Mouse (Mus musculus) lung, embryonic 15.5 days (tissue): ENCODE data around the gene Zfp663. TPM values are rescaled to one million over a fixed set of nuclear protein-coding genes. Genes with fewer than 3 reads are reported as not detected.

Experiments used
- ATAC-seq: fragments of 200-750 bp; cut with Nextera tagmentation; 2 replicates; pipeline ENCODE4 v1.8.0; 2017; ENCODE audit warnings: moderate number of reproducible peaks, borderline replicate concordance; ENCODE audit not compliant: low FRiP score, low TSS enrichment; ENCODE audit errors: extremely low read depth
- H3K27ac ChIP-seq: fragments of 300-500 bp; sonication (generic); 2 replicates; pipeline ENCODE4 v1.5.1; 2015; ENCODE audit warnings: moderate library complexity, mild to moderate bottlenecking, inconsistent platforms
- H3K27me3 ChIP-seq: fragments of 300-500 bp; sonication (generic); 2 replicates; pipeline ENCODE4 v1.6.1; 2015; ENCODE audit warnings: inconsistent platforms
- H3K36me3 ChIP-seq: fragments of 300-500 bp; sonication (generic); 2 replicates; pipeline ENCODE4 v1.6.1; 2015; ENCODE audit warnings: inconsistent platforms
- H3K4me1 ChIP-seq: fragments of 300-500 bp; sonication (generic); 2 replicates; pipeline ENCODE4 v1.6.1; 2015; ENCODE audit warnings: inconsistent platforms
- H3K4me2 ChIP-seq: fragments of 300-500 bp; sonication (generic); 2 replicates; pipeline ENCODE4 v1.6.1; 2015; ENCODE audit warnings: inconsistent platforms, mild to moderate bottlenecking, moderate library complexity
- H3K4me3 ChIP-seq: fragments of 300-500 bp; sonication (generic); 2 replicates; pipeline ENCODE4 v1.5.1; 2015; ENCODE audit warnings: mild to moderate bottlenecking, inconsistent platforms
- H3K9ac ChIP-seq: fragments of 300-500 bp; sonication (generic); 2 replicates; pipeline ENCODE4 v1.6.1; 2015; ENCODE audit warnings: inconsistent platforms
- H3K9me3 ChIP-seq: fragments of 300-500 bp; sonication (generic); 2 replicates; pipeline ENCODE4 v1.6.1; 2016; ENCODE audit warnings: inconsistent platforms
- WGBS: fragments of 180-500 bp; shearing (Covaris S2); methylation state at CpG from one replicate; pipeline ENCODE4 v1.1.7; 2015; 5-methylcytosine and 5-hydroxymethylcytosine counted together
- polyA plus RNA-seq: library from polyadenylated mRNA; unstranded; fragments of >200 nt; fragmentation: Nextera tagmentation; extraction: Ambion mirVana; gene quantifications from 2 replicates; pipeline ENCODE4 v1.2.1, GENCODE M21; 2015

Gene Zfp663
- polyA plus RNA-seq, 1 experiment from 2014 or later: 2.2 TPM

GRCm38 (mm10) chr2:165396831-165397501 is 28.4 kb upstream of the Zfp663 start:
- H3K4me2 ChIP-seq: no peak overlapping the region
- H3K27me3 ChIP-seq: no peaks in the 10 kb centered on the region
- H3K4me1 ChIP-seq: peaks cover 7% of the 10 kb centered on the region
- no peak overlapping the region for H3K27ac ChIP-seq
- no peak overlapping the region for H3K9ac ChIP-seq
- WGBS: 33% methylated on average over 20 of the region's 20 CpGs
- no peaks in the 10 kb centered on the region for H3K36me3 ChIP-seq
- H3K4me3 ChIP-seq: no peak overlapping the region
- H3K9me3 ChIP-seq: no peaks in the 10 kb centered on the region
- 0 out of 2 replicates have a peak, but pooled peaks have one; percentile 43 for ATAC-seq

GRCm38 (mm10) chr2:165392156-165392555 is 23.6 kb upstream of the Zfp663 start:
- no peak overlapping the region for H3K9ac ChIP-seq
- H3K9me3 ChIP-seq: no peaks in the 10 kb centered on the region
- H3K27me3 ChIP-seq: no peaks in the 10 kb centered on the region
- WGBS: 79% methylated on average over 4 of the region's 4 CpGs
- H3K27ac ChIP-seq: no peak overlapping the region
- H3K4me3 ChIP-seq: no peak overlapping the region
- H3K4me1 ChIP-seq: peaks cover 2% of the 10 kb centered on the region
- no peaks in the 10 kb centered on the region for H3K36me3 ChIP-seq
- no peak overlapping the region for H3K4me2 ChIP-seq
- ATAC-seq: no peak

GRCm38 (mm10) chr2:165391561-165391960 is 23.0 kb upstream of the Zfp663 start:
- WGBS: 17% methylated on average over 8 of the region's 8 CpGs
- no peaks in the 10 kb centered on the region for H3K36me3 ChIP-seq
- no peak overlapping the region for H3K4me3 ChIP-seq
- ATAC-seq: no peak
- H3K4me1 ChIP-seq: peaks cover 5% of the 10 kb centered on the region
- H3K27me3 ChIP-seq: no peaks in the 10 kb centered on the region
- H3K9me3 ChIP-seq: no peaks in the 10 kb centered on the region
- no peak overlapping the region for H3K4me2 ChIP-seq
- no peak overlapping the region for H3K9ac ChIP-seq
- no peak overlapping the region for H3K27ac ChIP-seq

GRCm38 (mm10) chr2:165389299-165389952 is 20.9 kb upstream of the Zfp663 start:
- Histone ChIP-seq H3K9me3 (no peaks in the 10 kb centered on the region), H3K27me3 (no peaks in the 10 kb centered on the region), H3K9ac (no peak overlapping the region), H3K36me3 (peaks cover 19% of the 10 kb centered on the region), H3K4me3 (no peak overlapping the region), H3K4me1 (peaks cover 6% of the 10 kb centered on the region), H3K27ac (no peak overlapping the region), H3K4me2 (no peak overlapping the region)
- ATAC-seq: no peak
- WGBS: 57% methylated on average over 6 of the region's 6 CpGs

- WGBS: under 1% methylated on average over 40 of the region's 40 CpGs
These were observed 19.4 kb upstream of the Zfp663 start, which contains the start of gene Zfp334 for GRCm38 (mm10) chr2:165387844-165388495. Gene Zfp334, minus strand, starts transcription at chr2:165388259.

GRCm38 (mm10) chr2:165387370-165387769 is 18.8 kb upstream of the Zfp663 start:
- H3K4me2 ChIP-seq: peak overlapping the region; percentile 61
- no peaks in the 10 kb centered on the region for H3K9me3 ChIP-seq
- H3K4me3 ChIP-seq: peak overlapping the region; percentile 67
- H3K27me3 ChIP-seq: no peaks in the 10 kb centered on the region
- ATAC-seq: no peak
- peak overlapping the region; percentile 81 for H3K9ac ChIP-seq
- peak overlapping the region; percentile 75 for H3K27ac ChIP-seq
- H3K4me1 ChIP-seq: peaks cover 6% of the 10 kb centered on the region
- WGBS: 13% methylated on average over 4 of the region's 4 CpGs
- peaks cover 39% of the 10 kb centered on the region for H3K36me3 ChIP-seq

More at GRCm38 (mm10) chr2:165387844-165388495, 19.4 kb upstream of the Zfp663 start, which contains the start of gene Zfp334:
- peaks cover 6% of the 10 kb centered on the region for H3K4me1 ChIP-seq
- H3K27ac ChIP-seq: peak within 1 kb of the TSS; percentile 75
- peaks cover 33% of the 10 kb centered on the region for H3K36me3 ChIP-seq
- H3K4me2 ChIP-seq: peak within 1 kb of the TSS; percentile 61
- peak; percentile 92 for ATAC-seq
- peak within 1 kb of the TSS; percentile 81 for H3K9ac ChIP-seq
- peak within 1 kb of the TSS; percentile 67 for H3K4me3 ChIP-seq
- H3K9me3 ChIP-seq: no peaks in the 10 kb centered on the region
- no peaks in the 10 kb centered on the region for H3K27me3 ChIP-seq

- peaks cover 81% of the 10 kb centered on the region for H3K36me3 ChIP-seq
- no peaks in the 10 kb centered on the region for H3K4me1 ChIP-seq
- peaks cover 11% of the 10 kb centered on the region; the same call in 1 of the 2 replicates for H3K9me3 ChIP-seq
- H3K27ac ChIP-seq: no peak overlapping the region
- ATAC-seq: no peak
- H3K9ac ChIP-seq: no peak overlapping the region
- H3K4me2 ChIP-seq: no peak overlapping the region
- H3K27me3 ChIP-seq: no peaks in the 10 kb centered on the region
- 96% methylated on average over 25 of the region's 25 CpGs for WGBS
- H3K4me3 ChIP-seq: no peak overlapping the region
These were observed 11.5 kb upstream of the Zfp663 start for GRCm38 (mm10) chr2:165380050-165380449.

- ATAC-seq: no peak
- Histone ChIP-seq H3K27ac (no peak overlapping the region), H3K27me3 (no peaks in the 10 kb centered on the region), H3K4me1 (no peaks in the 10 kb centered on the region), H3K9ac (no peak overlapping the region), H3K9me3 (peaks cover 4% of the 10 kb centered on the region; the same call in 1 of the 2 replicates), H3K4me2 (no peak overlapping the region), H3K4me3 (no peak overlapping the region), H3K36me3 (peaks cover 50% of the 10 kb centered on the region)
- WGBS: 44% methylated on average over 4 of the region's 4 CpGs
These were observed 7.5 kb upstream of the Zfp663 start for GRCm38 (mm10) chr2:165376001-165376400.

- Histone ChIP-seq H3K4me3 (no peak overlapping the region), H3K27ac (no peak overlapping the region), H3K27me3 (no peaks in the 10 kb centered on the region), H3K9ac (no peak overlapping the region), H3K4me2 (no peak overlapping the region), H3K9me3 (no peaks in the 10 kb centered on the region), H3K4me1 (no peaks in the 10 kb centered on the region), H3K36me3 (peaks cover 44% of the 10 kb centered on the region)
- WGBS: 88% methylated on average over 5 of the region's 5 CpGs
- ATAC-seq: no peak
These were observed 6.9 kb upstream of the Zfp663 start for GRCm38 (mm10) chr2:165375478-165375877.

GRCm38 (mm10) chr2:165371066-165371465 is 2.5 kb upstream of the Zfp663 start:
- ATAC-seq: no peak
- 23% methylated on average over 3 of the region's 3 CpGs for WGBS
- H3K4me1 ChIP-seq: peaks cover 21% of the 10 kb centered on the region
- no peak overlapping the region for H3K4me2 ChIP-seq
- no peak overlapping the region for H3K27ac ChIP-seq
- peaks cover 13% of the 10 kb centered on the region; the same call in 1 of the 2 replicates for H3K27me3 ChIP-seq
- H3K36me3 ChIP-seq: peaks cover 8% of the 10 kb centered on the region
- H3K4me3 ChIP-seq: no peak overlapping the region
- no peaks in the 10 kb centered on the region for H3K9me3 ChIP-seq
- no peak overlapping the region for H3K9ac ChIP-seq

- peaks cover 21% of the 10 kb centered on the region for H3K4me1 ChIP-seq
- WGBS: 62% methylated on average over 3 of the region's 3 CpGs
- H3K4me2 ChIP-seq: no peak overlapping the region
- no peak overlapping the region for H3K4me3 ChIP-seq
- H3K36me3 ChIP-seq: peaks cover 8% of the 10 kb centered on the region
- H3K9ac ChIP-seq: no peak overlapping the region
- H3K27ac ChIP-seq: no peak overlapping the region
- H3K27me3 ChIP-seq: peaks cover 13% of the 10 kb centered on the region; the same call in 1 of the 2 replicates
- H3K9me3 ChIP-seq: no peaks in the 10 kb centered on the region
- no peak for ATAC-seq
These were observed 1.8 kb upstream of the Zfp663 start for GRCm38 (mm10) chr2:165370348-165370747.
